Mouse (Mus musculus) embryonic stem cell, embryonic (primary cell): Measurements from ENCODE around the gene Fhl3.

ENCODE experiments used
- CTCF ChIA-PET, 4 experiments: fragments of 300-600 bp in 2 of 4; fragments of 350-600 bp in 2 of 4; sonication (Branson Sonifier 250); formaldehyde crosslinking; loops; one replicate each; lab custom pipeline; 2022; ENCODE audit warnings: inconsistent platforms in 2 of 4; lab: Charles Lee
- POLR2A ChIA-PET, 4 experiments: fragments of 300-600 bp in 2 of 4; fragments of 350-600 bp in 2 of 4; sonication (Branson Sonifier 250); formaldehyde crosslinking; loops; one replicate each; lab custom pipeline; 2022; ENCODE audit warnings: antibody characterized with exemption in 4 of 4, inconsistent platforms in 1 of 4; lab: Charles Lee

Fhl3 gene

GRCm38 (mm10) chr4:124752281-124753199 is 52.0 kb downstream of the Fhl3 start:
- POLR2A ChIA-PET = interaction anchor here in 3 of 4 experiments (0.6 to 1.6 kb wide), 7 partner anchors 14 to 291 kb away, joined by 3 to 5 read pairs (median 3); partner anchors contain the start of gene Utp11 (in 1 of the 3)
- CTCF ChIA-PET = interaction anchor here in 2 of 4 experiments (0.6 to 1.1 kb wide), 2 partner anchors 50 to 52 kb away, joined by 3 to 4 read pairs; partner anchors contain the start of genes Fhl3 (in 1 of the 2) and Mtf1 (in 1 of the 2)

GRCm38 (mm10) chr4:124755526-124755925 is 55.0 kb downstream of the Fhl3 start:
- POLR2A ChIA-PET = interaction anchor here in 2 of 4 experiments (0.6 to 1.2 kb wide), 3 partner anchors 12 to 1521 kb away, joined by 3 to 5 read pairs (median 4); no protein-coding TSS in a partner anchor

More at GRCm38 (mm10) chr4:124755526-124755925, 55.0 kb downstream of the Fhl3 start:
- CTCF ChIA-PET = interaction anchor here in 1 of 4 experiments (0.6 kb wide), 1 partner anchor 103 kb away, joined by 3 read pairs; no protein-coding TSS in a partner anchor
